Mouse (Mus musculus) erythroblast, embryonic 14.5 days (primary cell): Measurements from ENCODE around the gene Pcp4l1.

Experiments
- GATA1 ChIP-seq: IDR thresholded peaks from 2 replicates; pipeline ENCODE4 v1.6.1; 2012; ENCODE audit warnings: low read length, inconsistent platforms, mixed read lengths
- TAL1 ChIP-seq: IDR thresholded peaks from 3 replicates; pipeline ENCODE4 v1.6.1; 2012; ENCODE audit warnings: low read length, inconsistent platforms, mixed read lengths

GRCm38 (mm10) chr1:171203471-171204248, 7.6 kb upstream of the Pcp4l1 start:
- TF ChIP-seq GATA1, result no peak
- TF ChIP-seq TAL1, result no peak
